Mouse (Mus musculus) liver, embryonic 12.5 days (tissue): ENCODE results near the gene Usf3. TPM values are rescaled to one million over a fixed set of nuclear protein-coding genes. Genes with fewer than 3 reads are reported as not detected.

Experiments
- ATAC-seq: fragments of 200-750 bp; cut with Nextera tagmentation; 2 replicates; pipeline ENCODE4 v1.8.0; 2017; ENCODE audit warnings: moderate number of reproducible peaks, mild to moderate bottlenecking, moderate library complexity
- H3K27ac ChIP-seq: fragments of 300-500 bp; sonication (generic); 2 replicates; pipeline ENCODE4 v1.5.1; 2016; ENCODE audit warnings: mild to moderate bottlenecking
- H3K27me3 ChIP-seq: fragments of 300-500 bp; sonication (generic); replicated peaks from 2 replicates; pipeline ENCODE4 v1.6.1; 2016; ENCODE audit warnings: mild to moderate bottlenecking, moderate library complexity
- H3K36me3 ChIP-seq: fragments of 300-500 bp; sonication (generic); 2 replicates; pipeline ENCODE4 v1.6.1; 2016; ENCODE audit warnings: mild to moderate bottlenecking, moderate library complexity
- H3K4me1 ChIP-seq: fragments of 300-500 bp; sonication (generic); 2 replicates; pipeline ENCODE4 v1.6.1; 2016
- H3K4me2 ChIP-seq: fragments of 300-500 bp; sonication (generic); 2 replicates; pipeline ENCODE4 v1.6.1; 2016; ENCODE audit warnings: mild to moderate bottlenecking, moderate library complexity
- H3K4me3 ChIP-seq: fragments of 300-500 bp; sonication (generic); 2 replicates; pipeline ENCODE4 v1.5.1; 2016; ENCODE audit warnings: mild to moderate bottlenecking, moderate library complexity
- H3K9ac ChIP-seq: fragments of 300-500 bp; sonication (generic); 2 replicates; pipeline ENCODE4 v1.6.1; 2016; ENCODE audit warnings: mild to moderate bottlenecking, moderate library complexity
- H3K9me3 ChIP-seq: fragments of 300-500 bp; sonication (generic); replicated peaks from 2 replicates; pipeline ENCODE4 v1.6.1; 2016; ENCODE audit warnings: mild to moderate bottlenecking, moderate library complexity
- WGBS: fragments of 180-500 bp; shearing (Covaris S2); methylation state at CpG from one replicate; pipeline ENCODE4 v1.1.7; 2016; ENCODE audit not compliant: insufficient replicate concordance; 5-methylcytosine and 5-hydroxymethylcytosine counted together
- polyA plus RNA-seq: library from polyadenylated mRNA; unstranded; fragments of >200 nt; fragmentation: Nextera tagmentation; extraction: Ambion mirVana; gene quantifications from 2 replicates; pipeline ENCODE4 v1.2.1, GENCODE M21; 2016

Usf3 gene
- polyA plus RNA-seq, 1 experiment from 2014 or later, result 2.9 TPM

DNA sequence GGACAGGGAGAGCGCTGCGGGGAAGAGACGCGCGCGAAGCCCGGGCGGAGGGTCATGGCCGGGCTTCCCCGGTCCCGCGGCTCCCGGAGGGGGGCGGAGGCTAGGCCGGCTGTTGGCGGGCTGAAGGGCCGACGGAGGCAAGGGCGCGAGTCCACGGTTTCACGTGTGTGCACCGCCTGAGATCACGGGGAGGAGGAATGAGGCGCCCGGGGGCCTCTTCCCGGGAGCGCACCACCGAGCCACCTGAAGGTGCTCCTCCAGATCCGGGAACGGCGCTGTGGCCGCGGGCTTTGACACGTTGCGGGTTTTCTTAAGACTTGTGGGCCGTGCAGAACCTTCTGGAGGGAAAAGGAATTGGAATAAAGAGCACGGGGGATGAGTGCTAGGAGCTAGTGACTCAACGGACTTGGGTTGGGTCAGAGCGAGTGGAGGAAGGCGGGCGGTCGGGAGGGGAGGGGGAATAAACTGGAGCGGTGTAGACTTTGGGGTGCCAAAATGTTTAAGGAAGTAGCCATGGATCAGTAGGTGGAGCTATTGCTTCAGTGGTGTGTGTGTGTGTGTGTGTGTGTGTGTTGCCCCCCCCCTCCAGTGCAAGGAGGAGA lies 32.8 kb upstream of the Usf3 start:
- H3K9ac ChIP-seq, result peak overlapping the region; percentile 95

DNA sequence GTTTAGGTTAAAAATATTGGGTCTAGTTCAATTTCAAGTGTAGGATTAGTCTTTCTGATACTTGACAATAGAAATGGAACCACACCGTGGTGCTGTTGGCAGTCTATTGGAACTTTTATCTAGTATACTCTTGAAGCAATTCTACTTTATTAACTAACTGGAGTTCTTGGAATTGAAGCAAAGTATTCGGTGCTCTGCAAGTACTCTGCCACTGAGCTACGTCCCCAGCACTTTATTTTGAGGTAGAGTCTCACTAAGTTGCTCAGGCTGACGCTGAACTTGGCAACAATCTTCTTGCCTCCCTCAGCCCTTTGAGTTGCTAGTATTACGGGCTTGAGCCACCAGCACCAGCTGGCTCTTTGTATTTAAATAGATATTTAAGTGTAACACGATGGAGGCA lies 31.6 kb upstream of the Usf3 start:
- no peaks in the 10 kb centered on the region for H3K9me3 ChIP-seq
- H3K4me3 ChIP-seq, result peak overlapping the region; percentile 95
- peaks cover 8% of the 10 kb centered on the region; the same call in 1 of the 2 replicates for H3K36me3 ChIP-seq
- WGBS, result 56% methylated on average over 6 of the region's 6 CpGs
- peaks cover 45% of the 10 kb centered on the region for H3K4me1 ChIP-seq
- peak overlapping the region; percentile 94 for H3K4me2 ChIP-seq
- no peak for ATAC-seq
- peak overlapping the region; percentile 95 for H3K9ac ChIP-seq
- peak overlapping the region; percentile 62 for H3K27ac ChIP-seq
- H3K27me3 ChIP-seq, result no peaks in the 10 kb centered on the region

More for the DNA sequence above, 32.8 kb upstream of the Usf3 start:
- peaks cover 48% of the 10 kb centered on the region for H3K4me1 ChIP-seq
- no peaks in the 10 kb centered on the region for H3K27me3 ChIP-seq
- peaks cover 5% of the 10 kb centered on the region; the same call in 1 of the 2 replicates for H3K36me3 ChIP-seq
- H3K27ac ChIP-seq, result peak overlapping the region; percentile 99
- peak overlapping the region; percentile 95 for H3K4me3 ChIP-seq
- H3K4me2 ChIP-seq, result peak overlapping the region; percentile 94
- no peaks in the 10 kb centered on the region for H3K9me3 ChIP-seq
- peak; percentile 77 for ATAC-seq
- under 1% methylated on average over 44 of the region's 44 CpGs for WGBS

DNA sequence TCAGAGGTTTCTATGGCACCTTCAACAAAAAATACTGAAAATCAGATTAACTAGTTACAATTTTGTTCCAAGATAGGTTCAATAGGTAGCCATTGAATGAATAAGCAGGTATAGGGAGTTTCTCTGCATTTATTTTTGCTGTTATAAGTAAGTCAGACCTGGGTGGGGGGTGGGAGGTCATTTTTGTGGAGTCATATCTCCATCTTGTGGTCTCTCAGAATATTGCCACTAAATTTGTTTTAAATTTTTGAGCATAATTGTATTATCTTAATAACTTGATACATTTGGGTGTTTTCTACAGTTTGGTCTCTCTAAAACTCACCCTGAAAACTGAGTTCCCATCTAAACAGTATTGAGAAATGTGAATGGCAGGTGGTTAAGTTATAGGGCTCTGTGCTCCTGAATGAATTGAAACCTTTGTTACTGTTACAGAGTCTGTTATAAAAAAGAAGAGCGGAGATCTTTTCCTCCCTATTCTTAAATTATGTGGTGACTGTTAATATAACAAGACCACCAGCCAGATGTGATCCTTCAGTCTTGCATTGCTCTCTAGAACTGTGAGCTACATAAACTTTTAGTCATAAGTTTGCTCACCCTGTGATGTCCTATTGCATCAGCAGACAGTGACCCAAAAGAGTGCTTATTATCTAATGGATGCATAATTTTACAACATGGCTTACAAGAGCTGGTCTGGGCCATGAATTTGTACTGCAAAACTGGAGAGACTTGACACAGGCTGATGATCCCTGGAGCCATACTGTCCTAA lies 23.9 kb upstream of the Usf3 start:
- Histone ChIP-seq H3K9me3 (no peaks in the 10 kb centered on the region), H3K4me1 (peaks cover 16% of the 10 kb centered on the region), H3K4me2 (no peak overlapping the region), H3K4me3 (no peak overlapping the region), H3K27ac (no peak overlapping the region), H3K9ac (no peak overlapping the region), H3K36me3 (peaks cover 8% of the 10 kb centered on the region; the same call in 1 of the 2 replicates), H3K27me3 (no peaks in the 10 kb centered on the region)
- ATAC-seq, result no peak
- 84% methylated on average over 1 of the region's 1 CpGs for WGBS

- ATAC-seq, result no peak
- Histone ChIP-seq H3K9ac (no peak overlapping the region), H3K9me3 (no peaks in the 10 kb centered on the region), H3K27me3 (no peaks in the 10 kb centered on the region), H3K4me2 (no peak overlapping the region), H3K4me3 (no peak overlapping the region), H3K36me3 (peaks cover 21% of the 10 kb centered on the region), H3K27ac (no peak overlapping the region), H3K4me1 (peaks cover 24% of the 10 kb centered on the region)
- 58% methylated on average over 6 of the region's 6 CpGs for WGBS
Observed at GRCm38 (mm10) chr16:44154497-44155057, 18.5 kb upstream of the Usf3 start.

- Histone ChIP-seq H3K9ac (no peak overlapping the region), H3K36me3 (peaks cover 32% of the 10 kb centered on the region), H3K27ac (no peak overlapping the region), H3K4me3 (no peak overlapping the region), H3K27me3 (no peaks in the 10 kb centered on the region), H3K4me1 (peaks cover 19% of the 10 kb centered on the region), H3K4me2 (no peak overlapping the region), H3K9me3 (no peaks in the 10 kb centered on the region)
- WGBS, result 49% methylated on average over 7 of the region's 7 CpGs
- ATAC-seq, result no peak
Observed at GRCm38 (mm10) chr16:44159325-44159724, 13.7 kb upstream of the Usf3 start.

GRCm38 (mm10) chr16:44163831-44164230 lies 9.2 kb upstream of the Usf3 start:
- no peak for ATAC-seq
- WGBS, result 77% methylated on average over 2 of the region's 2 CpGs

DNA sequence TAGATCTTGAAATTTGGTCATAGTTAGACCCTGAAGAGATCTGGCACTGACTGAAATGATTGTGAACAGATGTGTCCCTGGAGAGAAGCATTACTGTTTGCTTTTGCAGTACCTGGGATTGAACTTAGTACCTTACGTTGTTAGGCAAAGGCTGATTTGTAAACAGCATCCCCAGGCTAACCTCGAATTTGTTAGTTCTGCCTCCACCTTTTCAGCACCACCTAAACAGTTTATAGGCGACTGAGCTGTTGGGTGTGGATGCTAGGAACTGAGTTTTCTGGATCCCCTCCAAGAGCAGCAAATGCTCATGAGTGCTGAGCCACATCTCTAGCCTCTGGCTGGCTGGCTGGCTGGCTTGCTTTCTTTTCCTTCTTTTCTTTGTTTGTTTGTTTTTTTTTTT lies 7.9 kb upstream of the Usf3 start:
- Histone ChIP-seq H3K9me3 (no peaks in the 10 kb centered on the region), H3K9ac (no peak overlapping the region), H3K27ac (no peak overlapping the region), H3K4me2 (no peak overlapping the region), H3K36me3 (peaks cover 5% of the 10 kb centered on the region), H3K27me3 (no peaks in the 10 kb centered on the region), H3K4me3 (no peak overlapping the region), H3K4me1 (0 out of 2 replicates have a peak, but pooled peaks cover 4% of the 10 kb centered on the region)
- ATAC-seq, result peak; percentile 49; the same call in 1 of the 2 replicates
- WGBS, result 58% methylated on average over 3 of the region's 3 CpGs

More at GRCm38 (mm10) chr16:44163831-44164230, 9.2 kb upstream of the Usf3 start:
- no peaks in the 10 kb centered on the region for H3K27me3 ChIP-seq
- no peak overlapping the region for H3K4me2 ChIP-seq
- H3K4me3 ChIP-seq, result no peak overlapping the region
- peaks cover 10% of the 10 kb centered on the region for H3K4me1 ChIP-seq
- H3K9ac ChIP-seq, result no peak overlapping the region
- no peaks in the 10 kb centered on the region for H3K9me3 ChIP-seq
- H3K27ac ChIP-seq, result no peak overlapping the region
- H3K36me3 ChIP-seq, result peaks cover 18% of the 10 kb centered on the region

- Histone ChIP-seq H3K4me2 (no peak overlapping the region), H3K27ac (no peak overlapping the region), H3K9me3 (no peaks in the 10 kb centered on the region), H3K9ac (no peak overlapping the region), H3K27me3 (no peaks in the 10 kb centered on the region), H3K4me3 (no peak overlapping the region), H3K4me1 (peaks cover 11% of the 10 kb centered on the region), H3K36me3 (no peaks in the 10 kb centered on the region)
- ATAC-seq, result no peak
- 79% methylated on average over 4 of the region's 4 CpGs for WGBS
Observed at GRCm38 (mm10) chr16:44168990-44169389, 4.1 kb upstream of the Usf3 start.

DNA sequence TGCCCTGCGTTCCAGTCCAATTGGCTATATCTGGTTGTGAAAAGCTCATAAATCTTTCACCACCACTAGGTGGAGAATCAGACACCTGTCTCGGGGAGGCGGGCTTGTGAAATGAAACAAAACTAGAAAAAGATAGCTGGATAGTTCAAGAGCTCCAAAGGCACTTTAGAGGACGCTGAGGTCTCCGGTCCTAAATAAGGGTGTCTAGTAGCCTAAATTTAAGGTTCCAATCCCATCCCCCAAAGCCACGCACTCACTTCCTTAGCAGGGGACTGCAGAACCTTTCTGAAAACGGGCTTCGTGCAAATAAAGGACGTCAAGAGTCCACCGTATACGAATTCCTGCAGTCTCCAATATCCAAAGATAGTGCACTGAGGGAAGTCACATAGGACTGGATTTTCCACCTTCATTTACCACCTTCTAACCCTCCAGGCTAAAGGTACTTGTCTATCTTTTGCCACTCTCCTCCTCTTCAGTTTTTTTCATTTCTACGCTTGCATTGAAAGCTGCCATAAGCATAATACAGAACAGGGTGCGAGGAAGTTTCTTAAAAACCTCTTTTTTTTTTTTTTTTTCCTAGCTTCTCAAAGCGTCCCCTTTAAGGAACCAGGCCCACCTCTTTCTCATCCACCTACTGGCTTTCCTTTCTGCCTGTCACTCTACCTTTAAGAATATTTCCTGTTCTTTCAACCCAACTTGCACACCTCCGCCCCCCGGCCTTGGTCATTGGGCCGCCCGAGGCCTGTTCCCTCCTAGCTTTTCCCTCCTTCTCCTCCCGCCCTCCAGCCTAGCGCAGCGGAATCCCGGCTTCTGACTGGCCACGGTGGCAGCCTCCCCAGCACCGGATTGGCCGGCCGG lies 520 bp upstream of the Usf3 start:
- under 1% methylated on average over 26 of the region's 26 CpGs for WGBS
- peak; percentile 97 for ATAC-seq
- Histone ChIP-seq H3K9me3 (no peaks in the 10 kb centered on the region), H3K27me3 (no peaks in the 10 kb centered on the region), H3K4me1 (peaks cover 43% of the 10 kb centered on the region), H3K4me3 (peak overlapping the region; percentile 91), H3K27ac (peak overlapping the region; percentile 95), H3K4me2 (peak overlapping the region; percentile 91), H3K9ac (peak overlapping the region; percentile 96), H3K36me3 (no peaks in the 10 kb centered on the region)

DNA sequence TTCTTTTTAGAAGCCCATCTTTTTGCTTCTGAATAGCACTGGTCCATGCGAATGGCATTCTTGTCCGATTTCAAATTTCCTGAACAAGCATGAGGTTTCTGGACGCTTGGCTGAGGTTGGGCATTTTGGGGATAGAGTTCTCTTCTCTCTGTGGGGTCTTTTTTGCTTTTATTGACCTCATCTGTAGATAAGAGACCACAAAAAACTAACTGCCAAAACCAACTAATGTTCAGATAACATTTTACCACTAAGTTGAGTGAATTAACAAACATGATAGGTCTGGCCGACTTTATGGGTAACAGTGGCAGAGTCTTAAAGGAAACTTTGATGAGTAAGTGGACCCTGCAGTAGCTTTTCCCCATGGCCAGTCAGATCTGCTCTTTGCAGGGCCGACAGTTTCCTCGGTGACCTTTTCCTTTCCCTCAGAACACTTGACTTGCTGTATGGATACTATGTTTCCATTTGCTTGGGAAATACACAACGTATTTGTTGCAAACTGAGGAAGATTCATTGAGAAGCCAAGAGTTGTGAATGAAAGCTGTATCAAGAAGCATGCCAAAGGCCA lies 1.0 kb downstream of the Usf3 start:
- Histone ChIP-seq H3K9me3 (no peaks in the 10 kb centered on the region), H3K27ac (peak overlapping the region; percentile 95), H3K36me3 (peaks cover 7% of the 10 kb centered on the region), H3K27me3 (no peaks in the 10 kb centered on the region), H3K4me1 (peaks cover 54% of the 10 kb centered on the region), H3K4me2 (peak overlapping the region; percentile 91), H3K4me3 (peak overlapping the region; percentile 91), H3K9ac (peak overlapping the region; percentile 96)
- 7% methylated on average over 7 of the region's 7 CpGs for WGBS
- ATAC-seq, result no peak

DNA sequence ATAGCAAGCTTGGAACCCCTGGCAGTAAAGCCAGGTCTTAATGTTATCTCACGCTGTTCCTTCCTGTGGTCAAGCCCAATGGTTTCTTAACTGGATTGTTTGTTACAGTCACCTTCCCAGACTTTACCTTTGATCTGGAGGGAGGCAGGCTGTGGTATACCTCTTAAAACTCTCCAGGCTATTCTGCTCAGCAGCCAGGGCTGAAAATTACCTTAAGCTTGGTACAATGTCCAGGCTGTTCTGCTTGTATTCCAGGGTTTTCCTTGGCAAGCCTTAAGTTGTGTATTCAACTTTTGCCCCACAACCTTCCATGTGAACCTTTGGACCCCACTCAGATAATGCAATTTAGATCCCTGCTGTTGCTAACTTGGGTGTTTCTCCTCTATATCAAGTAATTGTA lies 2.0 kb downstream of the Usf3 start:
- peak overlapping the region; percentile 91 for H3K4me3 ChIP-seq

More for the DNA sequence above, 2.0 kb downstream of the Usf3 start:
- no peaks in the 10 kb centered on the region for H3K9me3 ChIP-seq
- peak overlapping the region; percentile 91 for H3K4me2 ChIP-seq
- H3K27ac ChIP-seq, result peak overlapping the region; percentile 95
- H3K36me3 ChIP-seq, result peaks cover 13% of the 10 kb centered on the region
- H3K27me3 ChIP-seq, result no peaks in the 10 kb centered on the region
- H3K4me1 ChIP-seq, result peaks cover 56% of the 10 kb centered on the region
- peak overlapping the region; percentile 96 for H3K9ac ChIP-seq
- WGBS, result 13% methylated on average over 1 of the region's 1 CpGs
- no peak for ATAC-seq
